Mouse (Mus musculus) intestine, embryonic 14.5 days (tissue): ENCODE data around the gene Rapgef6. TPM values are rescaled to one million over a fixed set of nuclear protein-coding genes. Genes with fewer than 3 reads are reported as not detected.

ENCODE experiments used
- ATAC-seq: fragments of 200-750 bp; cut with Nextera tagmentation; replicated peaks from 2 replicates; pipeline ENCODE4 v1.8.0; 2017; ENCODE audit warnings: low read depth, moderate number of reproducible peaks, moderate TSS enrichment, moderate library complexity; ENCODE audit not compliant: low FRiP score, low TSS enrichment
- DNase-seq: peaks from one replicate; pipeline ENCODE4 v3.0.0-alpha.2; 2018; ENCODE audit warnings: low spot score
- H3K27ac ChIP-seq: fragments of 300-500 bp; sonication (generic); 2 replicates; pipeline ENCODE4 v1.5.1; 2014; ENCODE audit warnings: low read depth, mild to moderate bottlenecking, control low read depth
- H3K27me3 ChIP-seq: fragments of 300-500 bp; sonication (generic); replicated peaks from 2 replicates; pipeline ENCODE4 v1.6.1; 2014; ENCODE audit warnings: low read length, control low read depth; ENCODE audit not compliant: control insufficient read depth, insufficient read depth
- H3K36me3 ChIP-seq: fragments of 300-500 bp; sonication (generic); 2 replicates; pipeline ENCODE4 v1.6.1; 2014; ENCODE audit warnings: low read length, control low read depth; ENCODE audit not compliant: control insufficient read depth, insufficient read depth
- H3K4me1 ChIP-seq: fragments of 300-500 bp; sonication (generic); replicated peaks from 2 replicates; pipeline ENCODE4 v1.6.1; 2014; ENCODE audit warnings: low read length, control low read depth, mixed read lengths; ENCODE audit not compliant: control insufficient read depth, insufficient read depth
- H3K4me2 ChIP-seq: fragments of 300-500 bp; sonication (generic); 2 replicates; pipeline ENCODE4 v1.6.1; 2014; ENCODE audit warnings: low read length
- H3K4me3 ChIP-seq: fragments of 300-500 bp; sonication (generic); 2 replicates; pipeline ENCODE4 v1.5.1; 2014; ENCODE audit warnings: low read depth, low read length, control low read depth, mixed read lengths
- H3K9ac ChIP-seq: fragments of 300-500 bp; sonication (generic); 2 replicates; pipeline ENCODE4 v1.6.1; 2014; ENCODE audit warnings: mild to moderate bottlenecking, low read length
- H3K9me3 ChIP-seq: fragments of 300-500 bp; sonication (generic); 2 replicates; pipeline ENCODE4 v1.6.1; 2016; ENCODE audit warnings: low read length, control low read depth; ENCODE audit not compliant: control insufficient read depth
- WGBS: fragments of 180-500 bp; shearing (Covaris S2); extraction: QIAGEN DNeasy Blood & Tissue Kit; methylation state at CpG from one replicate; pipeline ENCODE4 v1.1.7; 2014; 5-methylcytosine and 5-hydroxymethylcytosine counted together
- microRNA-seq: library from miRNA; unstranded; fragments of <30 nt; microRNA quantifications from one replicate; pipeline ENCODE4, GENCODE M21; 2016
- polyA plus RNA-seq: library from polyadenylated mRNA; unstranded; fragments of >200 nt; fragmentation: Nextera tagmentation; extraction: Ambion mirVana; gene quantifications from 2 replicates; pipeline ENCODE4 v1.2.1, GENCODE M21; 2014

The Rapgef6 gene
- polyA plus RNA-seq, 1 experiment from 2014 or later, result 31.4 TPM

DNA sequence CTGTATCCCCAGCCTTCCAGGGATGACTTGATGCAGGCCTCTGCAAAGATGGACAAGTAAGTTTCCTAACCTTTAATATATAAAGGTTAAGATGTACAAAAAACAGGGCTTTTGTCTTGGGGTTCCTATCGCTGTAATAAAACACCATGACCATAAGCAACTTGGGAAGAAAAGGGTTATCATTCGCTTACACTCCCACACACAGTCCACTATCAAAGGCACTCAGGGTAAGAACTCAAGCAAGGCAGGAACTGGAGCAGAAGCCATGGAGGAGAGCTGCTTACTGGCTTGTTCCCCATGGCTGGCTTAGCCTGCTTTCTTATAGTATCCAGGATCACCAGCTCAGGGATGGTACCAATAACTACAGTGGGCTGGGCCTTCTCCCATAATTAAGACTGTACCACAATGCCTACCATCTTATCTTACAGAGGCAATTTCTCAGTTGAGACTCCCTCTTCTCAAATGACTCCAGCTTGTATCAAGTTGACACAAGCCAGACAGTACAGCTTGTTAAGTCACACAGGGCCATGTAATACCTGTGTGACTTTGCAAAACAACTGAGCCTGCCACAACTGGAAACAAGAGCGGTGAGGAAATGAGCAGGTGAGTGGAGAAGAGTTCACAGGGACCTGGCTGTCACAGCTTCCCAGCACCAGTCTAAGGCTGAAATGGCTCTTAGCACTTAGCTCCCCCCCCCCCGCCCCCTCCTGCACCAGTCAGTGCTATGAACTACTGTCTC lies 216.5 kb downstream of the Rapgef6 start:
- H3K27me3 ChIP-seq, result no peaks in the 10 kb centered on the region
- DNase-seq, result no peak
- 89% methylated on average over 4 of the region's 4 CpGs for WGBS
- no peaks in the 10 kb centered on the region for H3K4me1 ChIP-seq
- no peak overlapping the region for H3K27ac ChIP-seq
- no peak overlapping the region for H3K4me2 ChIP-seq
- H3K9me3 ChIP-seq, result no peaks in the 10 kb centered on the region
- peaks cover 40% of the 10 kb centered on the region for H3K36me3 ChIP-seq
- H3K4me3 ChIP-seq, result no peak overlapping the region
- H3K9ac ChIP-seq, result no peak overlapping the region
- ATAC-seq, result no peak

DNA sequence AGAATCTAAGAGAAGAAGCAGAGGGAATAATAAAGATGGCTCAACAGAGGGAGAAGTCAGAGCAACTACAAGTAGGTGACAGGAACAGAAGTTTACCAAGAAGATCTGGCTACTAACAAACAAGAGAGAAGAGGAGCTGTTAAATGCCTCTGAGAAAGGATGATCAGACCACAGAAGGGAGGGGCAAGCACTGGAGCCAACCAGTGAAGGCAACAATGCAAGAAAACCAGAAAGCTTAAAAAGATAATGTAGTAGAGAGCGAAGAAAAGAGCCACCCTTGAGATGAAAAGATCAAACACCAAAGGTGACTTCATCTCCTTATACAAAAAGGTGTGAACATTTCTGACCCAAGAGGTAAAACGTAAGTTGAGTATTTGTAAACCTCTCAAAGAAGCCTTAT lies 218.7 kb downstream of the Rapgef6 start:
- Histone ChIP-seq H3K4me3 (no peak overlapping the region), H3K36me3 (peaks cover 32% of the 10 kb centered on the region), H3K9me3 (no peaks in the 10 kb centered on the region), H3K27me3 (no peaks in the 10 kb centered on the region), H3K4me2 (no peak overlapping the region), H3K4me1 (no peaks in the 10 kb centered on the region), H3K27ac (no peak overlapping the region), H3K9ac (no peak overlapping the region)
- ATAC-seq (no peak), DNase-seq (no peak)
- 91% methylated on average over 2 of the region's 2 CpGs for WGBS

DNA sequence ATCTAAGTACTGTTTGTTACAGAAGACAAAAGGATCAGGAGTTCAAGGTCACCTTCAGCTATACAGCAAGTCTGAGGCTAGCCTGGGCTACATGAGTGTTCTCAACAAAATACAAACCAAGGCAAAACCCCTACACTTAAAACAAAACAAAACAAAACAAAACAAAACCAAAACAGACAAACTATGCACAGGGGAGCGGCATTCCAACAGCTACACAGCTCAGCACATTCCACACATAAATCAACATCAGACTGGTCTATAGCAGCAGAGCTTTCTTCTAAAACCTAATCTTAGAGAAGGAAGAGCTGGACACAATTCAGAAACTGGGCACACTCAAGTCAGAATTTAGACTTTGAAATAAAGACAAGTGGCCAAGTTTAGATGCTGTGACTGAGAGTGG lies 221.6 kb downstream of the Rapgef6 start:
- Histone ChIP-seq H3K27ac (no peak overlapping the region), H3K9ac (no peak overlapping the region), H3K4me3 (no peak overlapping the region), H3K4me2 (no peak overlapping the region), H3K9me3 (no peaks in the 10 kb centered on the region), H3K27me3 (no peaks in the 10 kb centered on the region), H3K36me3 (peaks cover 15% of the 10 kb centered on the region), H3K4me1 (no peaks in the 10 kb centered on the region)
- DNase-seq (no peak), ATAC-seq (no peak)
- WGBS, result 82% methylated on average over 1 of the region's 1 CpGs

Small RNAs within 50 kb of the gene (microRNA-seq; reads per million reads assigned to microRNA genes)
- not detected for gene Gm26116

Other genes starting within 250 kb of the Rapgef6 start
- gene Acsl6, start 219.0 kb upstream of the Rapgef6 start, polyA plus RNA-seq, result 1.9 and 2.6 TPM in 2 replicates
- gene Meikin, start 152.2 kb upstream of the Rapgef6 start, polyA plus RNA-seq, result not detected in 2 replicates
- 12.4 and 14.0 TPM in 2 replicates for gene Fnip1, start 84.6 kb upstream of the Rapgef6 start, polyA plus RNA-seq